Mouse (Mus musculus): Measurements from ENCODE around the gene Fhod1.

Gene Fhod1

DNA sequence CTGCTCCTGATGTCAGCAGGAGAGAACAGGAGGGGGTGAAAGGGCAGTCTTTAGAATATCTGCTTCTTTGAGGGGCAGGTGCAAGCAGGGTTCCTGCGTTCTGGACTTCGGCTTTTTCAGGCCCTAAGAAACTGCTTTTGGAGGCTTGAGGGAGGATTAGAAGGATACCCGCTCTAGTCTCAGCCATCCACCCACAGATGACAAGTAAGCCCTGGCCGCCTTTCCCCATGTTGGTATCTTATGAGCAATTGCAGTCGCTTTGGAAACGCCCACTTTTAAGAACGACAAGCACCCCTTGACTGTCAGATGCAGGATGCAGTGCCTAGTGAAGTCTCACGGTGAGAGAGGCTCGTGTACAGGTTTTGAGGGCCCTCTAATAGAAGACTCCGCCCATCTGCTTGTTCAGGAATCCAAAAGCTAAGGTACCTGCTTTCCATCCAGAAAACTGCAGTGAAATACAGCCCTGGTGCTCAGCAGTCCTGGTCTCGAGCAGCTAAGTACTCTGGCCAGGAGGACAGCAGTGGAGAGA is 29.0 kb downstream of the Fhod1 start:
- in situ Hi-C loops (cut with MseI, MboI) = no loop called here

DNA sequence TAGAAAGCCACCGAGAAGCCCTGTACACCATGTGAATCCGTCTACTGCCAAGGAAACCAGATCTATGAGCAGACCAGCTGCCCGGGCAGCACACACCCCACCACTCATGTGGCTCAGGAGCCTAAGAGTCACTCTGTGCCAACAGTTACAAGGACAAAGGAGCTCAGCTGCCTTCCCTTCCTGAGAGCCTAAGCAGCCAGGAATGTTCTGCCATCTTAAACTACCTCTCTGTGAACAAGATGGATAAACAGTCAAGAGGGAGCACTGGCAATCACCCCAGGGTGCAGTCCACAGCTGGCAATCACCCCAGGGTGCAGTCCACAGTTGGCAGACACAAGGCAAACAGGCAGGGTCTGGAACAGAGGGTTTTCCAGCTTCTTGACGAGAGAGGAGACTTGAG is 29.8 kb downstream of the Fhod1 start:
- in situ Hi-C loops (cut with MseI, MboI) = no loop called here

DNA sequence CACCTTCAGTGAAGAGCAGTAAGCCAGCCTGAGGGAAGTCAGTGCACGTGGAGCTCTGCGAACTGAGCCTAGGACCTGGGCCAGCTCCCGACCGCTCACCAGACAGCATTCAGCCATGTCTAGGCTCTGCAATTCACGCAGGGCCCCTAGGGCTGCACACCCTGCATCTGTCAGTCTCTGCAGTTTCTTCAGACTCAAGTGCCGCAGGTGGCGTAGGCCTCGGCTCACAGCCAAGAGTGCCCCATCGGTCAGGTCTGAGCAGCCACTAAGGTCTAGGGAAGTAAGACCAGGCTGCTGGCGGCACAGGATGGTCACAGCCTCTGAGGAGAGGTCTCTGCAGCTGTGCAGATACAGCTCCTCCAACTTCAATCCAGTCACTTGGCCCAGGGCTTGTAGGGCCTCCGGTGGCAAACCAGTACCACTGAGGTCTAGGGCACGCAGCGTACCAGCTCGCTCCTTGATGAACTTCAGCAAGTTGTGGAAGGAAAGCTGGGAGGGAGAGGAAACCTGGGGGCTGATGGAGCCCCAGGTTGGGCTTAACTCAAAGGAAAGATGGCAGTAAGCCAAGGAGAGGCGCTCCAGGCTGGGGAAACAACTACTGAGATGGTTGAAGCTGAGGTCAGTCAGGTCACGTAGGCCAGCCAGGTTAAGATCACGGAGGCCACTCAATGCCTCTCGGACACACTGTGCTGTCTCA is 32.5 kb downstream of the Fhod1 start:
- in situ Hi-C loops (cut with MseI, MboI) = no loop called here

DNA sequence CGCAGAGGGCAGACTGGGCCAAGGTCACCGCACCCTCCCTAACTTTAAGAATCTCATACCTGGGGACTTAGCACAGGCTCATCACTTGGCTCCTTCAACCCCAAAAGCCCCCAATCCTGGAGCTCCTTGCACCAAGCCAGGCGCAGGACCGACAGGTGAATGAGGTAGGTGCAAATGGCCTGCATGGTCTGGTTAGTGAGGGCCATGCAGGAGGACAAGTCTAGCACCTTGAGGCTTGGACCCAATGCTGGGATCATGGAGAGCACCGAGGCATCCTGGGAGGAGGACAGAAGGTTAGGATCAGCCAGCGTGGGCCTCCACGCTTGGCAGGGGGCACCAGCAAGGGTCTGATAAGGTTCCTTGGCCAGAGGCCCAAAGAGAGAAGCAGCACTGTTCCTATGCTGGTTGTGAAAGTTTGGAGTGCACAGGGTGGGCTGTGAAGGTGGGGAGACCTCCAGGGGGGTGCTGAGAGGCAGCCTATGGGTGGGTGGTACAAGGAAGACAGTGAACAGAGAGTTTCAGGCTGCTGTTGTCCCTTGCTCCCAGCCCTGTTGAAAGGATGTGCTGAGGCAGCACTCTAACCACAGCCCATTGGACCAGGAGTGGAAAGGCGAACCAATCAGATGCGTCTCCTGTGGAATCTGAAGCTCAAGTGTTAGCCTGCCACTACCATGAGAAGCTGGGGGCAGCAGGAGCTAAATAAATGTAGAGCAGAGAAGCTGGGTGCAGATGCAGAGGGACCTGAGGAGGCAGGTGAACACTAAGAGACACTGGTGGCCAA is 33.9 kb downstream of the Fhod1 start:
- in situ Hi-C loops (cut with MseI, MboI) = no loop called here

DNA sequence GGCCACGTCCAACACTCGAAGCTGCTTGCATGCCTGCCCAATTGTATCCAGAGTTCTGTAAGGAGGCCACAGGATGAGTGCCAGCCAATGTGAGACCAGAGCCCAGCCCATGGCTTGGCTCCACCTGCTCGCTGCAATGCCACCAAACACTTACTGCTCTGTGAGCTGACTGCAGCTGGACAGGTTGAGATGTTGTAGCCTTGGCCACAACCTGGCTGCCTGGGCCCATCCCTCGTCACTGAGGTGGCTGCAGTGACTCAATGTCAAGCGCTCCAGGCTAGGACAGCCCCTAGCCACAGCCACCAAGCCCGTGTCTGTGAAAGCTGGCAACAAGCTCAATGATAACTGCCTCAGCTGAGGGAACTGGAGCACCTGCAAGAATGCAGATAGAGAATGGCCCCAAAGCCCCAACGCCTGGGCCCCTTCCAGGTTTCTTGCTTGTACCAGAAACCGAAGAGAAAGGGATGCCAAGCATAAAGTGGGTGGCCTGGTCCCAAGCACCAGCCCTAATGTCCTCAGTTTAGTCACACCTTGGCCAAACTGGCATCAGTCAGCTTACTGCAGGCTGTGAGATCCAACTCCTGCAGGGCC is 34.8 kb downstream of the Fhod1 start:
- in situ Hi-C loops (cut with MseI, MboI) = no loop called here

DNA sequence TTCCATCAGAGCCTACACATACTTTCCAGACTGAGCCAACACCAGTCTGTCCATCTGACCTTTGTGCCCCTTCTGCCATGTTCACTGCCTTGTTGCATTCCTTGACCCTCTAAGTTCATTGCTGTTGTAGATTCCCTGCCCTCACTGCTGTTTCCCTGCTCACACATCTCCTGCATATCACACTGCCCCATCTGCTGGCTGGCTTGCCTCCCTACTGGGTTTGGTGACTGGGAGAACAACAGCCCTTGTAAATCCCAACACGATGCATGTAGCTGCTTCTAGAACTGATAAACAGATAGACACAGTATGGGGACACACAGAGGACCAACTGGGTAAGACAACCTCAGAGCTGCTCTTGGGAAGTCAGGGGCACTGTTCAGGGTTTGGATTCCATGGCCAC is 36.0 kb downstream of the Fhod1 start:
- in situ Hi-C loops (cut with MseI, MboI) = no loop called here

DNA sequence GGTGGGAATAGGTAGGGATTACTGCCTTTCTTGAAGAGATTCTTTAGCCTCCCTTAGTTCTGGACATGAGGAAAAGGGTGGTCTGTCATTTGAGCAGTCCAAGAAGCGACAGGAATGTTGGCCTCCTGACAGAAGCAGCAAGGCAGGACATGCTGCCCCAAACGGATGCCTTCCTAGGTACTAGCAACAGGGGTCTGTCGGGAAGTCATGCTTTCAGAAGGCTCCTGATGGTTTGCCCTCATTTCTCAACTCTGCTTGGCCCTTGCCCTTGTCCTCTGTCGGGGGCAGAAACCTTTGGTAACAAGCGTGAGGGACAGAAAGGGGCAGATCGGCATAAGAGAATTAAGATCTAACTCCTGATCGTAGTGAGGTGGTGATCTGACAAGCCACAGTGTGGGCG is 37.6 kb downstream of the Fhod1 start:
- in situ Hi-C loops (cut with MseI, MboI) = no loop called here

DNA sequence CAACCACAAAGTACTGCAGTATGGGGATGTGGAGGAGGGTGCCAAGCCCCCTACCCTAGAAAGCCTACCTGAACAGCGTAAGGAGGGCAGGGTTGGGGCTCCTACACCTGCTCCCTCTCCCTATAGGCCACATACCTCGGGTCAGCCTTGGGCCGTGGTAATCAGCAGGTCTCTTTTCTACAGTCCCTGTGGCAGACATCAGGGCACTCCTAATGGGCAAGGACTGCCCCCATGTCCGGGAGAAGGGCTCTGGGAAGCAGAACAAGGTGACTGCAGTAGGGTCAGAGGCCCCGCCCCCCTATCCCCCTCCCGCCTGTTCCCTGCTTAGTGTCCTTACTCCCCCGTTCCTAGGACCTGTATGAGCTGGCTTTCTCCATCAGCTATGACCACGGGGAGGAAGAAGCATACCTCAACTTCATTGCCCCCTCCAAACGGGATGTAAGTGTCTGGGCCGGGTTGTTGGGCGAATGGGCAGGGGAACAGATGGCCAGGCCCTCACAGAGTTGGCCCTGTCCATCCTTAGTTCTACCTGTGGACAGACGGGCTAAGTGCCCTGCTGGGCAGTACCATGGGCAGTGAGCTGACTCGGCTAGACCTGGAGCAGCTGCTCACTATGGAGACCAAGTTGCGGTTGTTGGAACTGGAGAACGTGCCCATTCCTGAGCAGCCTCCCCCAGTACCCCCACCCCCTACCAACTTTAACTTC is 38.5 kb downstream of the Fhod1 start:
- in situ Hi-C loops (cut with MseI, MboI) = no loop called here

DNA sequence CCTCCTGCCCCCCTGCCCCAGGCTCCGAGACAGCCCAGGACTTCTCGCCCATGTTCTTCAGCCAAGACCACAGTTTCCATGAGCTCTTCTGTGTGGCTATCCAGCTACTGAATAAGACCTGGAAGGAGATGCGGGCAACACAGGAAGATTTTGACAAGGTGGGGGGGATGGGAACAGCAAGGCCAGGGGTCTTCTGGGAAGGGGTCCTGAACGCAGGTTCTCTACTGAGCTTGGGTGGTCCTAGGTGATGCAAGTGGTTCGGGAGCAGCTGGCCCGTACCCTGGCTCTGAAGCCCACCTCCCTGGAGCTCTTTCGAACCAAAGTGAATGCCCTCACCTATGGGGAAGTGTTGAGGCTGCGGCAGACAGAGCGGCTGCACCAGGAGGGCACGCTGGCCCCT is 39.3 kb downstream of the Fhod1 start:
- in situ Hi-C loops (cut with MseI, MboI) = no loop called here

DNA sequence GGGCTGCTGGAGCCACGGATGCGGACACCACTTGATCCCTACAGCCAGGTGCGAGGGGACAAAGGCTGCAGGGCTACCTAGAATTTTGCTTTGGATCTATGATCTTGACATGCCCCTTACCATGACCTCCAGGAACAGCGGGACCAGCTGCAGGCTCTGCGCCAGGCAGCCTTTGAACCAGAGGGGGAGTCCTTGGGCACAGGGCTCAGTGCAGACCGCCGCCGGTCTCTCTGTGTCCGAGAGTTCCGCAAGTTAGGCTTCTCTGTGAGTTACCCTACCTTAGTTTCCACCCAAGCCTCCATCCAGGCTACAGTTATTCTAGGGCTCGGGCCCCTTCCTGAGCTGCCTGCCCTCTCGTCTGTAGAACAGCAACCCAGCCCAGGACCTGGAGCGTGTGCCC is 40.1 kb downstream of the Fhod1 start:
- in situ Hi-C loops (cut with MseI, MboI) = no loop called here

DNA sequence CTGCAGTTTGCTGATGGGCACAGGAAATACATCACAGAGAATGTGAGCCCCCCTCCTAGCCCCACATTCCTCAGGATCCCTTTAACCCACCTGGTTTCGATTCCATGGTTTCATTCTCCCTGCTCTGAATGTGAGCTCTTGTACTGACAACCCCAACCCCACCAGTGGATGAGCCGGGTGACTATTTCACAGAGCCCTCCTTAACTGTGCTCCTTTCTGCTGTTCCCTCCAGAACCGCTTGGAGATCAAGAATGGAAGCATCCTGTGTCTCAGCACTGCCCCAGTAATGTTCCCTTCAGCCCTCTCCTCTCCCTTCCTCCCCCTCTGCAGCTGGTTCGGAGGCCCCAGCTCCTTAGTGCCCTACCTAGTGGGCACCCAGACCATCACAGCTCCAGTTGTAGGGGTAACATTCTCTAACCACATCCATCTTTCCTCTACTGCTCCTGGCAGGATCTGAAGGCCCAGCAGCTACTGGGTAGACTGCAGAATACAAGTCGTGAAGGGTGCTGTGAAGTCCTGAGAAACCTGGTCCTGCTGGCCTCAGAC is 41.5 kb downstream of the Fhod1 start:
- in situ Hi-C loops (cut with MseI, MboI) = no loop called here

DNA sequence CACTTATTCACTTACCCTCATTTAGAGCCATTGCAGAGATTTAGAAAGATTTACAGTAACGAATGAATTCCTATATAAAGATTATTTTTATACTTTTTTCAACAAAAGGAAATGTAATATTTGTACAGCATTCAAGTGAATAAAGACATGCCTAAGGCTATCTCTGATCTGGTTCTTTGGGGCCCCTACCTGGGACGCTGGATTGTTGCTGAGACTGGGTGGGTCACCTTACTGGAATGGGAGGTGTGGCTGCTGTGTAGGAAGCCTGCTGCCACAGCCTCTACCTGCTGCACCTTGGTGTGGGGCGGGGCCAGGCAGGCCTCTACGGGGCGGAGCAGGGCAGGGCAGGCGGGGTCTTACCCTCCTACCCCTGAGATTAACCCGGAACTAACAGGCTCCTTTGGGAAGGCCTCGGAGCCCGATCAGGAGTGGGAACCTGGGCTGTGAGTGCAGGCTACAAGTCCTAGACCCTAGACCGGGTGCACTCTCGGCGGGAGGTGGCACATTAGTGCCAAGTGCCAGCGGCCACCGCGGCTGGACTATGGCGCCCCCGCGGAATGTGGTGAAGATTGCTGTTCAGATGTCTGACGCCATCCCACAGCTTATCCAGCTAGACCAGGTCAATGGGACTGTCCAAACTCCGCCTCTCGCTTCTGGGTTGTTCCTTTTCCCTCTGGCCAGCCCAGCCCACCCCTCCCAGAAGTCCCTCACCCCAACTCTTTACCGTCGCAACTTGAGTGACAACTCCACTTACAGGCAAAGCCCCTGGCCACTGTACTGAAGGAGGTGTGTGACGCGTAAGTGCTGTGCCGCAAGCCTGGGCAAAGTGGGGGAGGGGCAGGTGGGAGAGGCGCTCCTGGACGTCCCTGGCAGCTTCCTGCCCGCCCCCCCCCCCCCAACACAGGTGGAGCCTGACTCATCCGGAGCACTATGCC is 42.3 kb downstream of the Fhod1 start, which contains the start of gene Elmo3:
TSS of gene Elmo3 (plus strand) at position 391 of the 935 bp plus-strand sequence.
- in situ Hi-C loops (cut with MseI, MboI) = no loop called here

DNA sequence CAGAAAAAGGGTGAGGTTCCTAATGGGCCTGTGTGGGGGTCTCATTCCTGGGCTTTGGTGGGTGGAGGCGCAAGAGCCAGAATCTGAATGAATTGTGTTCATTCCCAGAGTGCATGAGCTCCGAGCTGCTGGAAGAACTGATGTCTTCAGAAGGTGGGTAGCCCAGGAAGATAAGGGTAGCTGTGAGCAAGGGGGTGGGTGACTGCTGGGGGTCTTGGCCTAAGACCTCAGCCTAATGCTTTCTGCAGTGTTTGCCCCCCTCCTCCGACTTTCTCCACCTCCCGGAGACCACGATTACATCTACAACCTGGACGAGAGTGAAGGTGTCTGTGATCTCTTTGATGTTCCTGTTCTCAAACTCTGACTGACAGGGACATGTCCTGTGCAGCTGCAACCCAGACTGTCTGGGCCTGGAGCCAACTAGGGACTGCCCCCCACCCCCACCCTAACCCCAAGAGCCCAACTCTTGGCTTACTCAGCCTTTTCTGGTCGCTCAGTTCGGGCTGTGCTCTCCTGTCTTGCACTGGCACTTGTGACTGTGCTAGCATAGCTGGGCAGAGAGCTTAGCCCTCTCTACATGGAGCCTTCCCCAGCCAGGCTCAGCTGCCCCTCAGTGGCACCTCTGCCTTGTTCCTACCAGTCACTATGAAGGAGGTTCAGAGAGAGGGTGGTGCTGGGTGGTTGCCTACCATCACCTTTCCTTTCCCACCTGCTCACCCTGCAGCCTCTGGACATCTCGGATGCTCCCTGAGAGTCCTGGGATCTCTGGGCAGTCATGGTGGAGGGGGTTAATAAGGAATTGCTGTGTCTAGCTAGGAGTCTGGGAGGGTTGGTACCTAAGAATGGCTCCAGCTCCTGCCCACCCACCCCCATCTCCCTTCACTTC is 43.2 kb downstream of the Fhod1 start:
- in situ Hi-C loops (cut with MseI, MboI) = no loop called here

DNA sequence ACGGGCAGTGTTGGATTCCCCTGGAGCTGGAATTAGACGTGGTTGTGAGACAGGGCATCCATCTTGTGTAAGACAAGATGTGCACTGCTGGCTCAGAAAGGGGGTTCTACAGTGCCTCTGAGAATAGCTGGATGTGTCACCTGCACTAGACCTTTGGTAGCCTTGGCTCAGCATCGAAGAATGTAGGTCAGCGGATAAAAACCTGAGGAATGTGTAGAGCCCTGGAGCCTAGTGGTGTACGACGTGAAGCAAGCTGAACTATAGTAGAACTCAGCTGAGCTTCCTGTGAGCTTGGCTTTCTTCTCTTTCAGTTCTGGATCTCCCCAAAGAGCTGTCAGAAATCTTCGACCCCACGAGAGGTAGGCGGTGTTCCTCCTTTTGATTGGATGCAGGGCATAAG is 43.9 kb downstream of the Fhod1 start:
- in situ Hi-C loops (cut with MseI, MboI) = no loop called here

DNA sequence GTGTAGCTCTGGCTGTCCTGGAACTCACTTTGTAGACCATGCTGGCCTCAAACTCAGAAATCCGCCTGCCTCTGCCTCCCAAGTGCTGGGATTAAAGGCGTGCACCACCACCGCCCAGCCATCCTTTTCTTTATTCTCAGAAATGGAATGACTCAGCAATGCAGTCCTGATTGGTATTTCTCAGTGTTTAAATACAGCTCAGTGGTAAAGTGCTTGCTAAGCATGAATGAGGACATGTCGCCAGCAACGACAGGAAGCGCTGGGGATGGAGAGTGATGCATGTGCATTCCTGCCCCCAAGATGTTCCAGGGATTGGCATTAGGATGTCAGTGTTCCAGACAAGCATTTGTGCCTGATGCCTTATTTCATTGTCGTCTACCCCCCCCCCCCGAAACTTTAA is 44.4 kb downstream of the Fhod1 start:
- in situ Hi-C loops (cut with MseI, MboI) = no loop called here

DNA sequence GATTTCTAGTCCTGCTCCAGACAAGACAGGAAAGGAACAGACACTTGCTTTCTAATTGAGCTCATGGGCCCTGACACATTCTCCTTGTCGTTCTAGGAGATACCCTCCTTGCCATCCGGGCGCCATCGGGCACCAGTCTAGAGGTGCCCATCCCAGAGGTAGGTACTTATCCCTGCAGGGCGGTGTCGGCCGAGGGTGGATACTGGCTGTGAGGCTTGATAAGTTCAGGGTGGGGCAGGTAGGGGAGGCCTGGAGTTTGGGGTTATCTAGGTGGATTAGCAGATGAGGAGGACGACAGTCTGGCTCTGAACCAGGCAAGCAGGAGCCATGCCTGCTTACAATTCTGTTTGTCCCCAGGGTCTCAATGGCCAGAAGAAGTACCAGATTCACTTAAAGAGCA is 47.8 kb downstream of the Fhod1 start:
- in situ Hi-C loops (cut with MseI, MboI) = no loop called here

DNA sequence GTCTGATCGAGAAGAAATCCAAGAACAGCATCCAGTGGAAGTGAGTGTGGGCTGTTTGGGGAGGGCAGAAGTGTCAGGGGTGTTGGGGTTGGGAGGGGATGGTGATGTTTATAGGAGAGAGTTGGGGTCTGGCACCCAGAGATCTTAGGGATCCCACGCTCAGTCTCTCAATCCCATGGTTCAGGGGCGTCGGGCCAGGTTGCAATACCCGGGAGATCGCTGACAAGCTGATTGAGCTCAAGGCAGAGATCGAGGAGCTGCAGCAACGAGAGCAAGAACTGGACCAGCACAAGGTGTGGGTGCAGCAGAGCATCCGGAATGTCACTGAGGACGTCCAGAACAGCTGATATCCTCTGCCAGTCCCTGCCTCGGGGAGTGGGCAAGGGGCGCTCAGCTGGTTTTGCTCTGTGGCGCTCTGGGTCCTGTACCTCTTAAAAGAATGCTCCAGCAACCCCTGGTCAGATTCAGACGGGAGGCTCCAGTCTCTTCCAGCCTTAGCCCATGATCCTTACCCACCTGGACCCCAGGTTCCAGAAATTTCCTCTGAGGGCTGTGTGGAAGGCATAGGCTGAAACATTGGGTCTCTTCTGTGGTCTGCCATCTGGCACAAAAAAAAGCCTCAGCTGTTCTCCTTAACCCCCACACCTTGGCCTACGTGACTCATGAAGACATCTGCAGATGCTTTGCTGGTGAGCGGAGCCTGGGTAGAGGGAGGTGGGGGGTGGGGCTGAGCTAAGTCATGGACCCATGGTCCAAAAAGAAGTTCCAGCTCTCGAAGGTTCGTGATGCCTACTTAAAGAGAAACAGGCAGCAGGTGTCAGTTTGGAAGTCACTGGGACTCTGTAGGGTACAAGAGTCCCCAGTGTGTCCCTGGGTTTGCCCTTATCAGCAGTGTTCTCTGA is 49.2 kb downstream of the Fhod1 start:
- in situ Hi-C loops (cut with MseI, MboI) = no loop called here

DNA sequence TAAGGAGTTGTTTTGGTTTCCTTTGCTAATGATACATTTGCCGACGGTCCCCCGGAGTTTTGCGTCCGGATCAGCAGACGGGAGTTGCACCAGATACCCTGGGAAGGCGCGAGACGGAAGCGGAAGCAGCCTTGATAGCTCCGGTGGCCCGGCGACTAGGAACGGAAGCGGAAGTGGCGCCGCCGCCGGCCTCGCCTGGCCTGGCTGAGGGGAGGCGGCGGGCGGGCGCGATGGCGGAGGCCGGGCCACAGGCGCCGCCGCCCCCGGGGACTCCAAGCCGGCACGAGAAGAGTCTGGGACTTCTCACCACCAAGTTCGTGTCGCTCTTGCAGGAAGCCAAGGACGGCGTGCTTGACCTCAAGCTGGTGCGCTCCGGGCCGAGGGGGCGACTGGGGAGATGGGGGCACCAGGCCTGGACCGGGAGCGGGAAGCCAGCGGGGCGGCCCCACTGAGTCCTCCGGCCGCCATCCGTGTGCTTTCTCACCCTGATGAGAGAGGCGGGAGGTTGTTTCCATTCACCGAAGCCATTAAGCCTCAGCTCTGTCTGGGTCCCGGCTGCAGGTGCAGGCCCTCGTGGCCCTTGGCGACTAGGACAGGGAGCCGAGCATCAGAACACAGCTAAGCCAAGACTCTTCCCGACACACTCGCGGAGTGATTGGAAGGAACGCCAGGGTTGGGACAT is 50.1 kb downstream of the Fhod1 start, which contains the start of gene E2f4:
TSS of gene E2f4 (plus strand) at position 153 of the 682 bp plus-strand sequence.
- in situ Hi-C loops (cut with MseI, MboI) = no loop called here
